Mouse (Mus musculus): ENCODE measurements at regions not wholly inside any gene's neighbourhood (a gene's known extent, or its start where the extent isn't known, plus 50 kb on each side); places are given as distances from the start of the nearest gene placed in this dataset.

- no peak for DNase-seq
These were observed 146.1 kb downstream of the Rybp start for GRCm38 (mm10) chr6:100141225-100141624.

- no peak for DNase-seq
These were observed 146.6 kb downstream of the Rybp start for GRCm38 (mm10) chr6:100140581-100141114.

- DNase-seq, result no peak
These were observed 147.5 kb downstream of the Rybp start for GRCm38 (mm10) chr6:100139809-100140208.

- DNase-seq, result no peak
These were observed 148.6 kb downstream of the Rybp start for GRCm38 (mm10) chr6:100138659-100139058.

GRCm38 (mm10) chr6:100135177-100135576 lies 152.1 kb downstream of the Rybp start:
- no peak for DNase-seq

- no peak for DNase-seq
These were observed 153.3 kb downstream of the Rybp start for GRCm38 (mm10) chr6:100133970-100134369.

GRCm38 (mm10) chr6:100132916-100133600 lies 154.2 kb downstream of the Rybp start:
- DNase-seq, result no peak

GRCm38 (mm10) chr6:100127221-100128143 lies 159.8 kb downstream of the Rybp start:
- DNase-seq, result peak; percentile 93

GRCm38 (mm10) chr6:100126736-100127135 lies 160.5 kb downstream of the Rybp start:
- DNase-seq, result no peak

- DNase-seq, result no peak
These were observed 161.0 kb downstream of the Rybp start for GRCm38 (mm10) chr6:100126326-100126725.

- DNase-seq, result no peak
These were observed 166.0 kb downstream of the Rybp start for GRCm38 (mm10) chr6:100121240-100121639.

GRCm38 (mm10) chr6:100120017-100120944 lies 167.0 kb downstream of the Rybp start:
- no peak for DNase-seq

GRCm38 (mm10) chr6:100117084-100117483 lies 170.2 kb downstream of the Rybp start:
- peak; percentile 39 for DNase-seq

GRCm38 (mm10) chr6:100113393-100114137 lies 173.7 kb downstream of the Rybp start:
- DNase-seq, result peak; percentile 33

GRCm38 (mm10) chr6:100110981-100111660 lies 176.2 kb downstream of the Rybp start:
- DNase-seq, result peak; percentile 46

GRCm38 (mm10) chr6:100109979-100110378 lies 177.3 kb downstream of the Rybp start:
- DNase-seq, result peak; percentile 76

GRCm38 (mm10) chr6:100109351-100109750 lies 177.9 kb downstream of the Rybp start:
- DNase-seq, result no peak

GRCm38 (mm10) chr6:100107508-100107907 lies 179.8 kb downstream of the Rybp start:
- no peak for DNase-seq

GRCm38 (mm10) chr6:100107066-100107465 lies 180.2 kb downstream of the Rybp start:
- DNase-seq, result no peak

GRCm38 (mm10) chr6:100100565-100101133 lies 186.6 kb downstream of the Rybp start:
- DNase-seq, result no peak

Measured in heart, postnatal 4 days (tissue).